Mouse (Mus musculus) ES-Bruce4 (cell line): ENCODE data around the gene Kcnn3. TPM values are rescaled to one million over a fixed set of nuclear protein-coding genes. Genes with fewer than 3 reads are reported as not detected.

Experiments
- H3K27ac ChIP-seq: 2 replicates; pipeline ENCODE4 v1.5.1; 2012; ENCODE audit warnings: low read length, inconsistent platforms; ENCODE audit not compliant: insufficient read depth
- H3K27me3 ChIP-seq: 2 replicates; pipeline ENCODE4 v1.6.1; 2012; ENCODE audit warnings: mild to moderate bottlenecking, low read length, inconsistent platforms; ENCODE audit not compliant: control insufficient read depth, poor library complexity, insufficient read depth, severe bottlenecking
- H3K36me3 ChIP-seq: 2 replicates; pipeline ENCODE4 v1.6.1; 2012; ENCODE audit warnings: inconsistent platforms, mild to moderate bottlenecking, low read length, moderate library complexity; ENCODE audit not compliant: control insufficient read depth, poor library complexity, insufficient read depth, severe bottlenecking
- H3K4me1 ChIP-seq: one replicate; pipeline ENCODE4 v1.8.1; 2011; ENCODE audit warnings: low read length; ENCODE audit not compliant: control insufficient read depth, insufficient read depth
- H3K4me3 ChIP-seq: 2 replicates; pipeline ENCODE4 v1.5.1; 2011; ENCODE audit warnings: low read depth, mild to moderate bottlenecking, low read length
- H3K9ac ChIP-seq: 2 replicates; pipeline ENCODE4 v1.6.1; 2012; ENCODE audit warnings: low read depth, mild to moderate bottlenecking, inconsistent platforms; ENCODE audit not compliant: poor library complexity, severe bottlenecking
- H3K9me3 ChIP-seq: replicated peaks from 2 replicates; pipeline ENCODE4 v1.6.1; 2012; ENCODE audit warnings: mild to moderate bottlenecking, low read length, inconsistent platforms; ENCODE audit not compliant: control insufficient read depth, poor library complexity, insufficient read depth, severe bottlenecking
- CTCF ChIP-seq: IDR thresholded peaks from one replicate; pipeline ENCODE4 v1.8.1; 2011; ENCODE audit warnings: low read depth, low read length
- EP300 ChIP-seq: IDR thresholded peaks from 2 replicates; pipeline ENCODE4 v1.6.1; 2011; ENCODE audit warnings: low read depth, low read length; ENCODE audit not compliant: insufficient read depth
- POLR2A ChIP-seq: IDR thresholded peaks from one replicate; pipeline ENCODE4 v1.8.1; 2011; ENCODE audit warnings: low read length; ENCODE audit not compliant: insufficient read depth
- polyA plus RNA-seq: library from polyadenylated mRNA; stranded (reverse); fragments of >200 nt; gene quantifications from 2 replicates; pipeline ENCODE4 v1.2.4, GENCODE M21; 2011; ENCODE audit warnings: low read depth; ENCODE audit not compliant: missing spikeins, insufficient read depth, insufficient read length

Kcnn3 gene
- polyA plus RNA-seq, 1 experiment, result 0.93 TPM

DNA sequence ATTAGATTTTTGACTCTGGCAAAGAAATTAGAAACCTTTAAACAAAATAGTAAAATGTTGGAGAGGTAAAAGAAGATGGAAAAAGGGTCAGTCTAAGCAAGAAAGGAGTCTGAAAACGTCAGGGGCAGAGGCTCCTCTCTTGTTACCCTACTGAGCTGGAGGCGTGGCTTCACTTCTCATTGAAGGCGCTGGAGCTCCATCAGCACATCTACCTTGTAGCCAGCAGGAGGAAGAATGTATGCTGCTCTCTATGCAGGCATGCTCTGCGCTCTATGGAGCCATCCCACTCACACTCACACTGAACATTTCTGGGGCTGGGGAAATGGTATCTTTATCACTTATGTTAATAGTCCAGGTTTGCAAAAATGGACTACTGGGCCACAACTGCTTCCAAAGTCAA lies 103.6 kb downstream of the Kcnn3 start:
- H3K27ac ChIP-seq, result no peak overlapping the region
- no peak overlapping the region for H3K4me3 ChIP-seq
- no peak overlapping the region for H3K9ac ChIP-seq
- H3K27me3 ChIP-seq, result no peaks in the 10 kb centered on the region
- TF ChIP-seq CTCF (no peak), EP300 (no peak), POLR2A (no peak)
- no peaks in the 10 kb centered on the region for H3K9me3 ChIP-seq
- no peaks in the 10 kb centered on the region for H3K36me3 ChIP-seq
- no peaks in the 10 kb centered on the region for H3K4me1 ChIP-seq

DNA sequence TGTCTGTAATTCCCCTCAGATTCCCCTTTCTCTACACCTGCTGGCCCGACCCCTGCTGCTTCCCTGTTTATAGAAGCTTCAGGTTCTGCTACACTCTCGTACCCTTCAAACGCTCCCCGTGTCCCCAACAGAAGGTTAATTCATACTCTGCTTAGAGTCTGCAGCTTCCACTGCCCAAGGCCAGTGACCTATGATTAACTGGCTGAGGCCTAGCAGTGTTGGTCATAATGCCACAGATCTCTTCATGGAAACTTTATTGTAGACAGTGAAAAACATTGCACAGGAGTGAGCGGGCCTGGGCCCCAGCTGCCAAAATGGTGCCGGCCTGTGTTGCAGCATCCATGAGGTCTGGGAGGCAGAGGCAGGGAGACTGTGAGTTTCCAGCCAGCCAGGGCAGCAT lies 104.0 kb downstream of the Kcnn3 start:
- Histone ChIP-seq H3K9ac (no peak overlapping the region), H3K27ac (no peak overlapping the region), H3K4me3 (no peak overlapping the region), H3K4me1 (no peaks in the 10 kb centered on the region), H3K9me3 (no peaks in the 10 kb centered on the region), H3K27me3 (no peaks in the 10 kb centered on the region), H3K36me3 (no peaks in the 10 kb centered on the region)
- TF ChIP-seq EP300, result no peak
- TF ChIP-seq POLR2A, result no peak
- TF ChIP-seq CTCF, result no peak

DNA sequence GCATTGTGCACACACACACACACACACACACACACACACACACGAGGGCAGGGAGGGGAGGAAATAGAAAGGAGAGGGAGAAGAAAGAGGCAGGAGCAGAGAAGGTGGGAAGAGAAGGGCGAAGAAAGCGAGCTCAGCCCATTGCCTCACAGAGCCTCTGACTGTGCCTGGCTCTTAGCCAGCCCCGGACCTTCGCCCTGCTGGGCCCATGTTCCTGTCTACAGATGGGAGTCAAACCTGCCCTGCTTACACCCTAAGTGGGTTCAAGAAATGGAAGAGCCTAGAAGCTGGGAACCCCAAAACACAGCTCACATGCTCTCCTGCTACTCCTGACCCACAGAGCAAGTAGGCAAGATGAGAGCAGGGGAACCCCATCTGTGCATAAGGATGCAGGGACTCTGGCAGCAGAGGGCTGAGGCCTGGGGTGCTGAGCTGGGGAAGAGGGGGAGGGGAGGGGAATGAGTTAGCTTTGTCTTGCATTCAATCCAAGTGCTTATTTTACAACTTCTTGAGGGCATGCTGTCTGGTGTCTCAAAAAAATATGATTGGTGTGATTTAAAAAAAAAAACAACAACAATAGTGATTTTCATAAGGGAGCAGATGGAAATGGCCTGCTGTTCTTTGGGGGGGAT lies 105.0 kb downstream of the Kcnn3 start:
- TF ChIP-seq POLR2A, result no peak
- no peak for TF ChIP-seq EP300
- TF ChIP-seq CTCF, result no peak
- no peaks in the 10 kb centered on the region for H3K36me3 ChIP-seq
- no peak overlapping the region for H3K4me3 ChIP-seq
- H3K9me3 ChIP-seq, result no peaks in the 10 kb centered on the region
- no peak overlapping the region for H3K9ac ChIP-seq
- no peaks in the 10 kb centered on the region for H3K4me1 ChIP-seq
- no peaks in the 10 kb centered on the region for H3K27me3 ChIP-seq
- H3K27ac ChIP-seq, result no peak overlapping the region

DNA sequence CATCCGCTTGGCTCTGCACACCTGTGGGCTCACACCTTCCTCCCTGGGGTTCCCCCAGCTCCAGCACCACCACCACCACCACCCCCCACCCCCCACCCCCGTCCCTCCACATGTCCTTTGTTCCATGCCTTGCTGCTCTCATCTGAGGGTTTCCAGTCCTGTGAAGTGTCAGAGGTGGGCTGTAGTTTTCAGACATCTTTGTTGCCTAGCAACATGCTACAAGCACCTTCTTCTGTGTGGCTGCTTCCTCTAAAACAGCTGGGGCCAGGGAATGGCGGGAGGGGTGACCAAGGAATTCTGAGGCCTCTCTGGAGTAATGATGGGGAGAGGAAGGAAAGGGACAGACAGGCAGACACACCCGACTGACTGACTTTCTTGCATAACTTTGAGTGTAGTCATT lies 106.6 kb downstream of the Kcnn3 start:
- no peaks in the 10 kb centered on the region for H3K4me1 ChIP-seq
- TF ChIP-seq POLR2A (no peak), EP300 (no peak), CTCF (no peak)
- no peaks in the 10 kb centered on the region for H3K27me3 ChIP-seq
- no peaks in the 10 kb centered on the region for H3K36me3 ChIP-seq
- no peak overlapping the region for H3K27ac ChIP-seq
- no peak overlapping the region for H3K9ac ChIP-seq
- no peak overlapping the region for H3K4me3 ChIP-seq
- no peaks in the 10 kb centered on the region for H3K9me3 ChIP-seq

GRCm38 (mm10) chr3:89629811-89630210 lies 109.8 kb downstream of the Kcnn3 start:
- no peak overlapping the region for H3K27ac ChIP-seq
- TF ChIP-seq EP300 (no peak), POLR2A (no peak), CTCF (no peak)
- H3K4me1 ChIP-seq, result no peaks in the 10 kb centered on the region
- no peaks in the 10 kb centered on the region for H3K27me3 ChIP-seq
- no peak overlapping the region for H3K4me3 ChIP-seq
- H3K9ac ChIP-seq, result no peak overlapping the region
- H3K9me3 ChIP-seq, result no peaks in the 10 kb centered on the region
- no peaks in the 10 kb centered on the region for H3K36me3 ChIP-seq

DNA sequence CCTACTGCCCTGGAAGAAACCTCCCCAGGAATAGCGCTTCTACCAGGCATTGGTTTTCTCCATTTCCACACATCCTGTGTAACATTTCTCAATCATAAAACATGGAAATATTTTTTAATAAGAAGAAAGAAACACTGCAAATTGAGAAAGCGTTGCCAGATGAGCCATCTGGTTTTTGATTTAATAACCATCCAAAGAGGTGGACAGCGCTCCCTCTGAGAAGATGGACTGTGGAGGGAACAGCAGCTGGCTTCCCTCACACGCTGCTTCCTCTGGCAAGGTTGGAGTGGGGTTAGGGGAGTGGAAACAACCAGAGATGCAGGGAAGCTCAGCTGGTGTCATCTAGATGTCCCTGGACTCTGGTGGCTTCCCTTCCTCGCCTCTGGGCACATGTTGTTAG lies 111.8 kb downstream of the Kcnn3 start:
- H3K9me3 ChIP-seq, result no peaks in the 10 kb centered on the region
- no peak overlapping the region for H3K9ac ChIP-seq
- no peak overlapping the region for H3K4me3 ChIP-seq
- no peaks in the 10 kb centered on the region for H3K27me3 ChIP-seq
- H3K36me3 ChIP-seq, result no peaks in the 10 kb centered on the region
- H3K27ac ChIP-seq, result no peak overlapping the region
- no peak for TF ChIP-seq EP300
- no peak for TF ChIP-seq CTCF
- TF ChIP-seq POLR2A, result no peak
- no peaks in the 10 kb centered on the region for H3K4me1 ChIP-seq
